Mouse (Mus musculus) gastrocnemius, adult 18-20 months (tissue): Measurements from ENCODE around the gene Ech1. TPM values are rescaled to one million over a fixed set of nuclear protein-coding genes. Genes with fewer than 3 reads are reported as not detected.

Experiments
- total RNA-seq, 2 experiments: library from RNA; stranded (reverse); gene quantifications; 2 replicates each; pipeline ENCODE4 v1.2.3; 2021

The Ech1 gene
- total RNA-seq, 2 experiments from 2014 or later = 227 to 344 TPM

Other genes with a start within 250 kb of the Ech1 start
- gene Samd4b, start 227.1 kb upstream of the Ech1 start, total RNA-seq = 10 to 100 TPM; 13.8 to 15.2 TPM
- gene Pak4, start 227.0 kb upstream of the Ech1 start, total RNA-seq = 1 to 10 TPM; 2.2 to 3.8 TPM
- not detected for gene Acp7, start 193.9 kb upstream of the Ech1 start, total RNA-seq
- gene Fbxo27, start 132.4 kb upstream of the Ech1 start, total RNA-seq = under 1 TPM; 0.34 to 0.76 TPM
- gene Fbxo17, start 108.4 kb upstream of the Ech1 start, total RNA-seq = 1 to 10 TPM; 3.5 to 3.8 TPM
- 10 to 100 TPM; 43.8 to 44.0 TPM for gene Mrps12, start 83.4 kb upstream of the Ech1 start, total RNA-seq
- gene Sars2, start 83.2 kb upstream of the Ech1 start, total RNA-seq = 10 to 100 TPM; 12.3 to 14.0 TPM
- not detected for gene Ccer2, start 69.0 kb upstream of the Ech1 start, total RNA-seq
- gene Sirt2, start 58.5 kb upstream of the Ech1 start, total RNA-seq = 10 to 100 TPM; 95.9 to 98.2 TPM
- 10 to 100 TPM; 33.2 to 34.9 TPM for gene Nfkbib, start 57.7 kb upstream of the Ech1 start, total RNA-seq
- under 1 TPM; 0.45 to 0.46 TPM for gene Rinl, start 36.2 kb upstream of the Ech1 start, total RNA-seq
- 100 to 1,000 TPM; 110 to 131 TPM for gene Hnrnpl, start 16.7 kb upstream of the Ech1 start, total RNA-seq
- 1 to 10 TPM; 1.7 to 3.9 TPM for gene Lgals4, start 8.6 kb downstream of the Ech1 start, total RNA-seq
- under 1 TPM in 1 of 2 experiments, not detected in 1; 0.66 TPM for gene Lgals7, start 38.6 kb downstream of the Ech1 start, total RNA-seq
- gene Capn12, start 56.2 kb downstream of the Ech1 start, total RNA-seq = under 1 TPM; 0.09 TPM
- 10 to 100 TPM; 29.6 to 46.1 TPM for gene Actn4, start 137.1 kb downstream of the Ech1 start, total RNA-seq
- 100 to 1,000 TPM; 128 TPM for gene Eif3k, start 156.6 kb downstream of the Ech1 start, total RNA-seq
- gene Map4k1, start 156.8 kb downstream of the Ech1 start, total RNA-seq = under 1 TPM; 0.24 to 0.59 TPM